Mouse (Mus musculus) CH12.LX (cell line): ENCODE measurements around the gene Olfr524.

ENCODE experiments used
- GABPA ChIP-seq: IDR thresholded peaks from 2 replicates; pipeline ENCODE4 v1.6.1; 2012; ENCODE audit warnings: low read depth, low read length, improper control_type of control experiment, inconsistent platforms; ENCODE audit not compliant: insufficient replicate concordance
- MAX ChIP-seq: IDR thresholded peaks from 2 replicates; pipeline ENCODE4 v1.6.1; 2011; ENCODE audit warnings: low read length, improper control_type of control experiment
- POLR2A ChIP-seq: IDR thresholded peaks from 2 replicates; pipeline ENCODE4 v1.6.1; 2011; ENCODE audit warnings: low read depth, mild to moderate bottlenecking, improper control_type of control experiment, low read length
- SMC3 ChIP-seq: IDR thresholded peaks from 2 replicates; pipeline ENCODE4 v1.6.1; 2011; ENCODE audit warnings: low read depth, low read length, improper control_type of control experiment
- USF1 ChIP-seq: IDR thresholded peaks from 2 replicates; pipeline ENCODE4 v1.6.1; 2014; ENCODE audit warnings: low read depth, mild to moderate bottlenecking, inconsistent platforms, low read length, improper control_type of control experiment

- no peak for TF ChIP-seq USF1
- TF ChIP-seq POLR2A = no peak
- TF ChIP-seq SMC3 = no peak
- TF ChIP-seq GABPA = no peak
- TF ChIP-seq MAX = no peak
Observed at GRCm38 (mm10) chr7:140206904-140207303, 1.1 kb upstream of the Olfr524 start.
